Mouse (Mus musculus) mature B cell (primary cell): Measurements from ENCODE around the gene Gm28360.
"Not testable (repeated sequence)": the region's sequence is repeated elsewhere in the genome, so short reads cannot be mapped to it uniquely, and the experiment has no call there.

ENCODE experiments used
- in situ Hi-C: fragments of 300-500 bp; cut with MboI; formaldehyde crosslinking; loops from 2 replicates; pipeline ENCODE4 v1.14.3; 2019

The Gm28360 gene

GRCm38 (mm10) chr1:117829781-117830180 is at the start of gene Gm28360:
Gm28360 (plus strand) TSS chr1:117830081.
- in situ Hi-C loops = not testable (repeated sequence)

GRCm38 (mm10) chr1:117780833-117781232 is 49.0 kb upstream of the Gm28360 start, which contains the start of gene B020011L13Rik:
B020011L13Rik (plus strand) TSS chr1:117781133.
- in situ Hi-C loops = not testable (repeated sequence)

- in situ Hi-C loops = not testable (repeated sequence)
Observed at GRCm38 (mm10) chr1:117816271-117816670, 13.6 kb upstream of the Gm28360 start.

GRCm38 (mm10) chr1:117851718-117852117 is 21.8 kb downstream of the Gm28360 start:
- in situ Hi-C loops = not testable (repeated sequence)
